Mouse (Mus musculus): Measurements from ENCODE around the gene Cd5.

GRCm38 (mm10) chr19:10685081-10685480 is 53.7 kb downstream of the Cd5 start:
- TF ChIP-seq CTCF (conservative IDR thresholded peaks at IDR 0.05; ENCODE audit: low read length) (no peak), POU5F1 (IDR thresholded peaks at IDR 0.05; ENCODE audit: borderline replicate concordance, low read length) (no peak), NANOG (IDR thresholded peaks at IDR 0.05; ENCODE audit: borderline replicate concordance, low read length) (no peak)

Data from E14TG2a.4 (cell line).